Comparison of ENCODE assay signal across 45 mouse cellular contexts in genomic region chr7:19704475-19704874, GRCm38 (mm10). TPM values are rescaled to one million over a fixed set of nuclear protein-coding genes. Genes with fewer than 3 reads are reported as not detected.
"Had no signal": no experiment of that assay in that cellular context is flagged by ENCODE, and none has a peak within 500 bp of the region (broad histone marks: within the 10 kb centered on the region; RNA-seq: fewer than 3 reads in every experiment).

No protein-coding gene starts in this region.

- H3K27ac ChIP-seq: limb, embryonic 10.5 days; limb, embryonic 12.5 days; limb, embryonic 13.5 days; limb, embryonic 15.5 days; liver, embryonic 12.5 days; liver, embryonic 13.5 days; liver, embryonic 14.5 days; liver, embryonic 15.5 days; lung, embryonic 15.5 days; macrophage; midbrain, embryonic 10.5 days; midbrain, embryonic 12.5 days; midbrain, embryonic 13.5 days; midbrain, embryonic 15.5 days; neural tube, embryonic 12.5 days had no signal

- H3K27me3 ChIP-seq: limb, embryonic 12.5 days; limb, embryonic 13.5 days; limb, embryonic 15.5 days; liver, embryonic 12.5 days; liver, embryonic 13.5 days; liver, embryonic 15.5 days; lung, embryonic 15.5 days; megakaryocyte, embryonic 14.5 days; midbrain, embryonic 12.5 days; midbrain, embryonic 13.5 days; midbrain, embryonic 15.5 days; neural tube, embryonic 12.5 days had no signal

- H3K4me3 ChIP-seq: limb, embryonic 10.5 days; limb, embryonic 12.5 days; limb, embryonic 13.5 days; limb, embryonic 15.5 days; liver, embryonic 12.5 days; liver, embryonic 13.5 days; liver, embryonic 15.5 days; lung, embryonic 15.5 days; megakaryocyte, embryonic 14.5 days; midbrain, embryonic 10.5 days; midbrain, embryonic 12.5 days; midbrain, embryonic 13.5 days; midbrain, embryonic 15.5 days; myocyte; neural tube, embryonic 12.5 days had no signal

- H3K9ac ChIP-seq: limb, embryonic 12.5 days; limb, embryonic 13.5 days; limb, embryonic 15.5 days; liver, embryonic 12.5 days; liver, embryonic 13.5 days; liver, embryonic 14.5 days; liver, embryonic 15.5 days; liver, postnatal 0 days; lung, embryonic 14.5 days; lung, embryonic 15.5 days; midbrain, embryonic 12.5 days; midbrain, embryonic 13.5 days; midbrain, embryonic 15.5 days; neural tube, embryonic 12.5 days had no signal

- DNase-seq: left cerebral cortex, postnatal 4 days; liver; liver, embryonic 13.5 days; liver, postnatal 0 days; lung, adult 18-20 months; lung, adult 2 months; lung, embryonic 14.5 days; lung, postnatal 10 days; lung, postnatal 14 days; lung, postnatal 36 days; midbrain, embryonic 14.5 days had no signal

- H3K9me3 ChIP-seq: limb, embryonic 10.5 days; limb, embryonic 12.5 days; limb, embryonic 13.5 days; limb, embryonic 15.5 days; liver, embryonic 12.5 days; liver, embryonic 13.5 days; liver, embryonic 15.5 days; lung, embryonic 15.5 days; megakaryocyte, embryonic 14.5 days; midbrain, embryonic 10.5 days; midbrain, embryonic 12.5 days; midbrain, embryonic 13.5 days; midbrain, embryonic 15.5 days; neural tube, embryonic 12.5 days had no signal

RNA-seq across cellular contexts. Expression of gene Apoc1, which starts 12.0 kb away (rescaled TPM):
- polyA plus RNA-seq: myocyte had no signal

RNA-seq across cellular contexts. Expression of gene Apoc4, which starts 23.2 kb away (rescaled TPM):
- total RNA-seq: left cerebral cortex, postnatal 10 days; left cerebral cortex, postnatal 14 days; left cerebral cortex, postnatal 25 days; left cerebral cortex, postnatal 36 days; left cerebral cortex, postnatal 4 days; megakaryocyte progenitor cell, adult 5-6 weeks; megakaryocyte-erythroid progenitor cell, adult 5-6 weeks; midbrain, postnatal 0 days had no signal
- polyA plus RNA-seq: limb, embryonic 10.5 days; limb, embryonic 11.5 days; limb, embryonic 12.5 days; limb, embryonic 13.5 days; macrophage; midbrain, embryonic 10.5 days; midbrain, embryonic 11.5 days; midbrain, embryonic 13.5 days; midbrain, embryonic 14.5 days; midbrain, embryonic 15.5 days; midbrain, embryonic 16.5 days; midbrain, postnatal 0 days; myocyte; neural tube, embryonic 11.5 days; neural tube, embryonic 12.5 days had no signal

RNA-seq across cellular contexts. Expression of gene Gm44805, which starts 23.3 kb away (rescaled TPM):
- total RNA-seq: left cerebral cortex, adult 8-10 months; left cerebral cortex, postnatal 10 days; left cerebral cortex, postnatal 14 days; left cerebral cortex, postnatal 25 days; left cerebral cortex, postnatal 36 days; left cerebral cortex, postnatal 4 days; megakaryocyte progenitor cell, adult 5-6 weeks; megakaryocyte, adult 5-6 weeks; megakaryocyte-erythroid progenitor cell, adult 5-6 weeks; midbrain, postnatal 0 days; monocyte, adult 5-6 weeks had no signal
- polyA plus RNA-seq: limb, embryonic 10.5 days; limb, embryonic 11.5 days; limb, embryonic 12.5 days; limb, embryonic 13.5 days; limb, embryonic 14.5 days; limb, embryonic 15.5 days; liver, embryonic 11.5 days; lung, adult 2 months; lung, embryonic 14.5 days; lung, embryonic 15.5 days; lung, embryonic 16.5 days; lung, postnatal 0 days; macrophage; midbrain, embryonic 10.5 days; midbrain, embryonic 11.5 days; midbrain, embryonic 12.5 days; midbrain, embryonic 13.5 days; midbrain, embryonic 14.5 days; midbrain, embryonic 15.5 days; midbrain, embryonic 16.5 days; midbrain, postnatal 0 days; myocyte; neural tube, embryonic 11.5 days; neural tube, embryonic 12.5 days had no signal
